Mouse (Mus musculus): ENCODE data around the gene Tifab. TPM values are rescaled to one million over a fixed set of nuclear protein-coding genes. Genes with fewer than 3 reads are reported as not detected.
A peak's percentile ranks its signal among the peaks of the same experiment; 100 is the strongest.

Tifab gene
- total RNA-seq, 2 experiments from 2014 or later: 168 to 238 TPM

DNA sequence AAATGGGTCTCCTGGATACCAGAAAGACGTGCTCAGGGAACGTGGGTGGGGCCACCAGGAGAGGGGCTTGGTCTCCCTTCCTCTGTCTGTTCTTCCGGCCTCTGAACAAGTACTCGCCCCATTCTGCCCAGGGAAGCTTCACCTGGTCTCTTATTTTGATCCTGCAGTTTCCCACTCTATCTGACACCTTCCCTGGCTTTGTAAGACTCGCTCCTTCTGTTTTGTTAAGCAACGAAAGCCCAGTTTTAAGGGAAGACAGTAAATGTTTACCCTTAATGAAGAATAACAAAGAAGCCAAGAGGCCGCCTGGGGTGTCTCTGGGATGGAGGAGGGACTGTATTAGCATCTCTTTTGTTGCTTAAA, 35.6 kb downstream of the Tifab start:
- ATAC-seq (ENCODE audit: poor library complexity, severe bottlenecking): no peak

DNA sequence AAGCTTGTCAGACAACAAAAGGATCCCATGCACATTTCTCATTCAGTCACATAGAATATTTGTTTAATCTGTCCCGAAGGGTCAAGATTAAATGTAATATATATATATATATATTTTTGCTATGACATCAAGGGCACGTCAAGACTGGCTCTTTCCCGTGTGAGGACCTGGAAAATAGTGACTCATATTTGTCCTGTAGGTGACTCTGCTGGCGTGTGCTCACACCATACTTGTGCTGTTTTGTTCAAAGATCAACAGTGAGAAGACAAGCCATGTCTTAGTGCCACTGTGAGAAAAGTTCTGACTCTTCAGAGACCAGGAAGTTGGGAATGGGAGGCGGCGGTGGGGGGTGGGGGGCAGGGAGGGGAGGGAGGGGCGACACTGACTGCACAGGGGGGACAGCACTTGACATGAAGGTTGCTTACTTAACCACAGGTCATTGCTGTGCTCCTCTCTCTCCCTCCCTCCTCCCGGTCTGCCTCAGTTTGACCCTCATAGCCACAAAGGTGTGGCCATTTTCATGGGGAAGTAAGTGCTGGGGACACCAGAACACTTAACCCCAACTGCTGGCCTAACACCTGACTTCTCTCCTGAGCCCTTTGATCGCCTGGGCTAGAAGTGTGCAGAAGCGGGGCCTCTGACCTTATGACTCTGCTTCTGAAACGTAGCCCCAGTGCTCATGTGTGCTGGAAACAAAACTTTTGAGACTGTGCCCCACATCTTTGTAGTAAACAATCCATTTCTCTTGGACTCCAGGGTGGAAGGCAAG, 36.1 kb downstream of the Tifab start:
- ATAC-seq (ENCODE audit: poor library complexity, severe bottlenecking): 0 out of 2 replicates have a peak, but pooled peaks have one; percentile 37

DNA sequence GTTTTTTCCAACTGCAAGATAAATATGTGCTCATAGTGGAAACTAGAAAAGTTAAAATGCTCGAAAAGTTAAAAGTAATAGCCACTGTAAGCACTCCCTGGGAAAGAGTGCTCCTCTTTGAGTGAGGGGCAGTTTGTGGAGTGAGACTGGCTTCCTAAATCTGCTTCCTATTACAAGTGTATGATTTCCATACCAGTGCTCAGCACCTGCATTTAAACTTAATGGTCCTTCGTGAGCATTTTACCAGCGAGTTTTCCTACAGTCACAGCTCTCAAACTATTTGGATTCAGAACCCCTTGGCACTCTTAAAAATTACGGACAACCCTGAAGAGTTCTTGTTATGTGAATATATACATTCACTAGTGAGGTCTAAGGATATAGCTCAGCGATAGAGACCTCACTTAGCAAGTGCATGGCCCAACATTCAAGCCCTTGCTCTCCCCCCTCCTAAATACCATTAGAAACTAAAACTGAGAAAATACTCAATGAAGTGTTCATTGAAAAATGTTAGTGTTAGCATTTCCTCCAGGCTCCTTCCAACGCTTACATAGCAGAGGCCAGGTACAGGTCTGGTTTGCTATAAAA, 39.4 kb downstream of the Tifab start:
- ATAC-seq (ENCODE audit: poor library complexity, severe bottlenecking): no peak

DNA sequence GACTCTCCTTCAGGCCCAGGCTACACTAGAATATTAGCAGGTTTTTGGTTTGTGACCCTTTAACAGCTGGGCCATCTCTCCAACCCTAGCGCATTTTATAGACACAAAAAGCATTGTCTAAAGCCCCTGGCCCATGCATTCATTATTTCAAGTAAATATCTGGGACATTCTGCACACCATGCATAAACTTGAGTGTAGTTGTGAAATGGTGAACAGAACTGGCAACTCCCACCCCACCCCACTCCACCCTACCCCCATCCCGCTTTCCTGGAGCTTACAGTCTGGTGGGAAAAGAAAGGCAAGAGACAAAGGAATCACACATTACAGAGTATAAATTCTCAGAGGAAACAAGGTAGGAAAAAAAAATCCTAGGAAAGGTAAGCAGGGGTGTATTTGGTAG, 42.5 kb downstream of the Tifab start, which contains the start of gene H2afy:
H2afy (minus strand) TSS at position 162 of the 400 bp plus-strand sequence.
- ATAC-seq (ENCODE audit: poor library complexity, severe bottlenecking): no peak

DNA sequence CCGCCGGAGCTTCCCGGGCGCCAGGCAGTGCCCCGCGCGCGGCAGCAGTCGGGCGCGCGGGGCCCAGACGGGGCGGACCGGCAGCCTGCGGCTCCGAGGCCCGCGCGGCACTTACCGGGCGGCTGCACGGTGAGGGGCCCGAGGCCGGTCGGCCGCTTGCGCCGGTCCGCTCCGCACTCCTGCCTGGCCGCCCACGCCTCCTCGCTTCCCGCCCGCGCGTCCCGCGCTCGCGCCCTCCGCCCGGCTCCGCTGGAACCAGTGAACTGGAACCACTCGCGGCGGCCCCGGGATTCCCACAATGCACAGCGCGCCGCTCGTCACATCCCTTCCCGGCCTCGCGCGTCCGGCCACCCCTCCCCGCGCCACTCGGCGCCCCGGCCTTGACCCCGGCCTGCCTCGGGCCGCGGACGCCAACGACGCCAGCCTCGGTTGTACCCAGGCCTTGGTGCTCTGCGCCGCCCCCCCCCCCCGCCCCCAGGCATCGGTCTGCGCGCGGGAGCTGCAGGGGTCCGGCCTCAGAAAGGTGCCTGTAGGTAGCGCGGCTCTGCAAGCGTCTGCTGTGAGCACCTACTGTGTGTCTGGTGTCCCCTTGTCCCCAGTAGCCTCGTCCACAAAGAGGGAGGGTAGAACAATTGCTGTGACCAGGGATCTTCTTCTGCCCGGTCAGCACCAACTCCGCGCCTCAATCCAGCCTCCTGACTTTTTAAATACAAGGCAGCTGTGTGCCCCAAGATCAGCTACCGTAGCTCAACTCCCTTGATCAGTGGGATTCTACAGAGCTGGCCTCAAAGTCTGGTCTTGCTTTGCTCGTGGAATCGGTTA, 43.2 kb downstream of the Tifab start:
- peak; percentile 89 for ATAC-seq (ENCODE audit: poor library complexity, severe bottlenecking)

DNA sequence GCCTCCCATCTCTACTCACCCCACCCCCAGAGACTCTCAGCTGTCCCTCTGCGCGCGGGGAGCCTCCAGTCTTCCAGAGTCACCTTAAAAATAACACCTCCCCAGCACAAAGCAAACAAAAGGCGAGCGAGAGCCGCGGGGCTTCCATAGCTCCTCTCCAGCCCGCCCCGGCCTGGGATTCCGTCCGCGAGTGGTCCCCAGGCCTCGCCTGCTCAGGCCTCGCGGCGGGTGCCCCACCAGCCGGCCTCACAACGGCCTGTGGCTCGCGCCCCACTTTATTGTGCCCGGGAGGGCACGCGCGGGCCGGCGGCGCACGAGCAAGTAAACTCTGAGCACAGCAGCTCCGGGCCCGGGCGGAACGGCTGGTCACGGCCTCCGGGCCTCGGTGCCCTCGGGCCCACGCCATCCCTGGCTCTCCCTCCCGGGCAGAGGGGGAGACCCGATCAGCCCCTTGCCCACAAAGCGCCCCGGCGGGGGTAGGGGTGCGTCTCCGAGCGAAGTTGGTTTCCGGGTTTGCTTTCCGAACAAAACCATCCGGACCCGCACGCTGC, 44.0 kb downstream of the Tifab start:
- ATAC-seq (ENCODE audit: poor library complexity, severe bottlenecking): no peak

DNA sequence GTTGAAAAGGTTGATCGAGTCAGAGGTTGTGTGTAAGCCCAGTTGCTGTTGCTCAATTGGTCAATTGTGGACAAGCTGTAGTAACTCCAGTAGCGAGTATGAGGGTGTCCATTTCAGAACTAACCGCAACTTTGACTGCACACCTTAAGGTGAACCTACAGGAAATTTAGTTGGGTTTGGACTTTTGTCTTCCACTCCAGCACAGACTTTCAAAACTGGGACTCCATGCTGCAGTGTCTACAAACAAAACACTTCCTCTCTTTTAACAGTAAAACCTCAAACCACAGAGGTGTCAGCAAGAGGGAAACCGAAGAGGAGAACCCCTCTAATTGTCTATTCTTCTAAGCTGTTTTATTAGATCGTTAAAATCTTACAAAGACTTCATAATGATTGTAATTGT, 44.7 kb downstream of the Tifab start:
- ATAC-seq (ENCODE audit: poor library complexity, severe bottlenecking): peak; percentile 41

DNA sequence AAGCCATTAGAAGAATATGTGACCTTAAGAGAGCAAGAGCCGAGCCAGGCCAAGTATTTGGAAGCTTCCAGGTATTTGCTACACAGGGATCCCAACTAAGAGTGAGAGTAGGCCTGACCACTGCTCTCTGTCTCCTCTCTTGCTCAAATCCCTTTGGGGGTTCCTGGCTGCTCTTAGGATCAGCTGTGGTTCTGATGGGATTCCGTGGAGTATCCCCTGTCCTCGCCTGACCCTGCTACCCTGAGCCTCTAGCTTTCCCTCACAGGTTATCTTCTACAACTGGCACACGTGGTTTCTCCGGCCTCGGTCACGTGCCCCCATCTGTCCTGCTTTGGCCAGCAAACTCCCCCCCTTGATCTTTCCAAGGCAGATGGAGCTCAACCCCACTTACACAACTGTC, 45.7 kb downstream of the Tifab start:
- no peak for ATAC-seq (ENCODE audit: poor library complexity, severe bottlenecking)

DNA sequence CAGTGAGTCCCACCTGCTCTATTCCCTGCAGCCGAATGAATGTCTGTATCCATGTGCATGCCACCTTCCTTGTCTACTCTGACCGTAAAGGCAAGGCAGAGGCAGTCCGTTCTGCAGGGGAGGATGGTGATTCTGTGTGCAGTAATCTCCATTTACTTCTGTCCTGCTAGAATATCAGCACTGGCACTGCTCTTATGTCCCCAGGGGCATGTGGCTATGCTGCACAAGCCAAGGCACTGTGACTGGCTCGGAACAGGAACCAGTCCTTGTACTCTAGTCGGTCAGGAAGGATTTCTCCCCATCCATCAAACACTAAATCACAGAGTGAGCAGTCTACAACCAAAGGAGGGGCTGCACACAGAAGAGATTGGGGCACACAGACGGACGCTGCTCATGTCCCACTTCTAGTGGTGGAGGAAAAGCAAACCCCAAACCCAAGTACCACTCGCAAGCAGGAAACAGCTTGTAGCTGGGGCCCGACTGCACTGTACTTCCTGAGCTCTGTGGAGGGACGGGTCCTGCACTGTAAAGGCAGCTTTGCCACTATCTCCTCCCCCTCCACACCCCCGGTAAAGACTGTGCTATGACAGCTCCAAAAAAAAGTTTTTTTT, 46.3 kb downstream of the Tifab start:
- 0 out of 2 replicates have a peak, but pooled peaks have one; percentile 21 for ATAC-seq (ENCODE audit: poor library complexity, severe bottlenecking)

DNA sequence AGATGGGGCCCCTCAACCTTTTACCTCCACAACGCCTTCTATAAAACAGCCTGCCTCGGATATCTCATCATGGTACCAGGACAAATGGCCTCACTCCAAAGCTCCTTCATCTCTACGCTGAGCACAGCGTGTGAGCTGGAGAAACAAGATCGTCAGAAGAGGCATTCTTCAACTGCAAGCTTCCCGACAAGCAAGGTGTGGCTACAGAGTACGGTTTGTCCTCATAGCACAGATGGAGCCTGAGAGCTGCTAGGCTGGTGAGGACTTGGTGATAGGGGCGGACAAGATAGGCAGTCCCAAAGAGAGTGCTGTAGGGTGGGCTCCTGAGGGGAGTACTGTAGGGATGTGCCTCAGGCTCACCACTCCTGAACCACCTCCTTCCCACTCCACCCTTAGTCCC, 48.1 kb downstream of the Tifab start:
- no peak for ATAC-seq (ENCODE audit: poor library complexity, severe bottlenecking)

DNA sequence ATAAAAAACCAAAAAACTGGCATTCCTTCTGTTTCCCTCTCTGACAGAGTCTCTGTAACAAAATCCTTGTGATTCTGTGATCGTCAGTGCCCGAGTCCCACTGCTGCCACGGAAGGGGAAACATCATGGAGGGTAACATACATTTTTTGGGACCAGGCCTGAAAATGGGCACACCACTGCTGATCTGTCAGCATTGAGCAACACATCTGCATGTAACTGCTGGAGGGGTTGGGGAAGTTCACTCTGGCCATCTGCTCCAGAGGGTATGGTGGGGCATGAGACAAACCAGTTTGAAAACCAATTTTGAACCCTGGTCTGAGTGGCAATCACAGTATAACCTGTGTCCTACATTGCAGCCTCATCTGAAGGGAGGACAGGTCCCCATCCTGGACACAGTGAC, 49.1 kb downstream of the Tifab start:
- ATAC-seq (ENCODE audit: poor library complexity, severe bottlenecking): no peak

DNA sequence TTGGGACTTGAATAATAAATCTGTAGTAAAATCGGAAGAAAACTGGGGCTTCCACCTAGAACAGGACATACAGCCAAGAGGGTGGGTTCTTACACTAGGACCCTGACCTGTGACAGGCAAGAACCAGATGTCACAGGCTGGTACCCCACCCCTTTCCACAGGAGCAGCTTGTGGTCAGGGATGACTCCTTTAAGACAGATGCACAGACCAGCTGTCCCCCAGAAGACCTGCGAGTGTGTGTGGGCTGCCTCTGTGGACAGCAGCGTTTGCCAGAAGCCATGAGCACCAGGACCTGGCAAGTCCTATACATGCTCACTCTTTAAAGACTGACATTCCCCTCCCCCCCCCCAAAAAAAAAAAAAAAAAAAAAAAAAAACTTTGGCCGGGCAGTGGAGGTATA, 49.7 kb downstream of the Tifab start:
- ATAC-seq (ENCODE audit: poor library complexity, severe bottlenecking): no peak

DNA sequence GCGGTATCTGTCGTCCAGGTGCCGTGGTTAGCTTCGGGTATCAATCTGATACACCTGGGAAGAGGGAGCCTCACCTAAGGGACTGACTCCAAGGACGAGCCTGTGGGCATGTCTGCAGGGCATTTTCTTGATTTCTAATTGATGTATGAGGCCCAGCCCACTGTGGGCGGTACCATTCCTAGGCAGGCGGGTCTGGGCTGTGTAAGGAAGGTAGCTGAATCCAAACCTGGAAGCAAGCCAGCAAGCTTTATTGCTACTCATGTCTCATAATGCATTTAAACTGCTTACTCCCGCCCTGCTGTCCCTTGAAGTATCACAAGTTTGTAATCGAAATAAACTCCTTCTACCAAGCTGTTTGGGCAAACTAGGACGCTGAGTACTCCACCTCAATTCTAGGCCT, 53.1 kb downstream of the Tifab start:
- ATAC-seq (ENCODE audit: poor library complexity, severe bottlenecking): no peak

Other genes starting within 250 kb of the Tifab start
- gene H2afy, start 42.5 kb downstream of the Tifab start, total RNA-seq (2015): 304 and 326 TPM in 2 replicates
- gene H2afy, start 42.5 kb downstream of the Tifab start, total RNA-seq (2017): 669 and 674 TPM in 2 replicates
- not detected in 2 replicates for gene Neurog1, start 73.3 kb upstream of the Tifab start, total RNA-seq (2015)
- gene Neurog1, start 73.3 kb upstream of the Tifab start, total RNA-seq (2017): not detected in 2 replicates
- gene Cxcl14, start 117.7 kb upstream of the Tifab start, total RNA-seq (2015): 0.14 and 0.78 TPM in 2 replicates
- gene Cxcl14, start 117.7 kb upstream of the Tifab start, total RNA-seq (2017): 0.11 and 0.28 TPM in 2 replicates
- gene Gm3045, start 247.7 kb upstream of the Tifab start, total RNA-seq (2015): not detected in 2 replicates
- gene Gm3045, start 247.7 kb upstream of the Tifab start, total RNA-seq (2017): not detected in 2 replicates